Mouse (Mus musculus) urinary bladder, postnatal 14 days (tissue): ENCODE data around the gene Gm11060.

ENCODE experiments used
- DNase-seq: peaks from one replicate; pipeline ENCODE4 v3.0.0; 2021; ENCODE audit warnings: low spot score

The Gm11060 gene

GRCm38 (mm10) chr2:105117669-105118068 is 25.9 kb downstream of the Gm11060 start:
- DNase-seq, result no peak

- DNase-seq, result no peak
Observed at GRCm38 (mm10) chr2:105122216-105122615, 30.4 kb downstream of the Gm11060 start.

GRCm38 (mm10) chr2:105122886-105123285 is 31.1 kb downstream of the Gm11060 start:
- DNase-seq, result no peak

- DNase-seq, result no peak
Observed at GRCm38 (mm10) chr2:105123431-105123830, 31.6 kb downstream of the Gm11060 start.

- DNase-seq, result no peak
Observed at GRCm38 (mm10) chr2:105123881-105124280, 32.1 kb downstream of the Gm11060 start.

- no peak for DNase-seq
Observed at GRCm38 (mm10) chr2:105124391-105124790, 32.6 kb downstream of the Gm11060 start.

GRCm38 (mm10) chr2:105125205-105125604 is 33.4 kb downstream of the Gm11060 start:
- DNase-seq, result no peak

- DNase-seq, result no peak
Observed at GRCm38 (mm10) chr2:105125641-105126040, 33.8 kb downstream of the Gm11060 start.

- peak; percentile 56 for DNase-seq
Observed at GRCm38 (mm10) chr2:105126279-105126678, 34.5 kb downstream of the Gm11060 start, which contains the start of gene Wt1. TSS of gene Wt1 (plus strand) at chr2:105126529.

GRCm38 (mm10) chr2:105126691-105127530 is 35.1 kb downstream of the Gm11060 start:
- no peak for DNase-seq

GRCm38 (mm10) chr2:105127531-105128480 is 36.0 kb downstream of the Gm11060 start:
- no peak for DNase-seq

GRCm38 (mm10) chr2:105128564-105128963 is 36.7 kb downstream of the Gm11060 start:
- no peak for DNase-seq

- peak; percentile 27 for DNase-seq
Observed at GRCm38 (mm10) chr2:105130351-105131060, 38.7 kb downstream of the Gm11060 start.

GRCm38 (mm10) chr2:105131061-105131810 is 39.4 kb downstream of the Gm11060 start:
- DNase-seq, result no peak

GRCm38 (mm10) chr2:105131811-105132100 is 39.9 kb downstream of the Gm11060 start:
- no peak for DNase-seq

GRCm38 (mm10) chr2:105132300-105132699 is 40.5 kb downstream of the Gm11060 start:
- DNase-seq, result no peak

- DNase-seq, result no peak
Observed at GRCm38 (mm10) chr2:105132933-105133795, 41.3 kb downstream of the Gm11060 start.

GRCm38 (mm10) chr2:105134296-105134695 is 42.5 kb downstream of the Gm11060 start:
- DNase-seq, result peak; percentile 45

- DNase-seq, result no peak
Observed at GRCm38 (mm10) chr2:105139471-105139870, 47.7 kb downstream of the Gm11060 start.

GRCm38 (mm10) chr2:105141371-105141770 is 49.6 kb downstream of the Gm11060 start:
- no peak for DNase-seq
